ENCODE assay signal across 8 mouse cellular contexts in genomic region chr7:71412079-71412478, GRCm38 (mm10).
DNase-seq lines count a peak whose midpoint lies in the region; ATAC-seq and TF ChIP-seq lines count a peak whose summit lies in the region.

No protein-coding gene starts in this region.

- no peaks in the 10 kb centered on the region for H3K36me3 ChIP-seq in ES-Bruce4 (ENCODE audit: control insufficient read depth, insufficient read depth, low read length, poor library complexity, severe bottlenecking)
- H3K36me3 ChIP-seq in forebrain, embryonic 14.5 days (ENCODE audit: control insufficient read depth, insufficient read depth, low read length) = no peaks in the 10 kb centered on the region
- H3K36me3 ChIP-seq in liver, embryonic 14.5 days (replicated peaks; ENCODE audit: control insufficient read depth, insufficient read depth, low read depth) = no peaks in the 10 kb centered on the region
- no peaks in the 10 kb centered on the region for H3K36me3 ChIP-seq in neural tube, embryonic 13.5 days

- peak; percentile 79 for ATAC-seq in cerebellum, adult (ENCODE audit: insufficient number of reproducible peaks, low FRiP score, low TSS enrichment)
- peak; percentile 91 for ATAC-seq in forebrain, embryonic 14.5 days
- peak; percentile 71 for ATAC-seq in liver, embryonic 14.5 days (ENCODE audit: insufficient read depth)
- peak; percentile 91 for ATAC-seq in neural tube, embryonic 13.5 days (ENCODE audit: low read depth)

- DNase-seq in forebrain, embryonic 14.5 days (ENCODE audit: low spot score) = peak; percentile 93
- DNase-seq in heart, postnatal 10 days = peak; percentile 87 to 89
- DNase-seq in kidney, postnatal 4 days = peak; percentile 92 to 94
- peak; percentile 23 to 41 (median 31) for DNase-seq in liver, embryonic 14.5 days (ENCODE audit: low read depth in 3 of 3, low spot score in 3 of 3)
- peak; percentile 49 for DNase-seq in thymus, postnatal 0 days (ENCODE audit: low spot score)

- no peaks in the 10 kb centered on the region for H3K4me1 ChIP-seq in ES-Bruce4 (ENCODE audit: control insufficient read depth, insufficient read depth, low read length)
- H3K4me1 ChIP-seq in forebrain, embryonic 14.5 days (ENCODE audit: control insufficient read depth, insufficient read depth, low read length) = peaks cover 5% of the 10 kb centered on the region
- peaks cover 3 to 4% of the 10 kb centered on the region in 2 experiments; a peak in 2 of 4 replicates for H3K4me1 ChIP-seq in liver, embryonic 14.5 days (replicated peaks; ENCODE audit: control insufficient read depth in 2 of 2, insufficient read depth in 2 of 2, low read length in 1 of 2)
- H3K4me1 ChIP-seq in neural tube, embryonic 13.5 days (replicated peaks) = peaks cover 10% of the 10 kb centered on the region

- H3K27ac ChIP-seq in ES-Bruce4 (ENCODE audit: insufficient read depth, low read length) = no peak overlapping the region
- H3K27ac ChIP-seq in forebrain, embryonic 14.5 days (ENCODE audit: low read depth, low read length) = no peak overlapping the region
- no peak overlapping the region for H3K27ac ChIP-seq in liver, embryonic 14.5 days
- no peak overlapping the region for H3K27ac ChIP-seq in neural tube, embryonic 13.5 days (replicated peaks)

- 6% methylated on average over 12 of the region's 12 CpGs for WGBS in forebrain, embryonic 14.5 days
- WGBS in liver, embryonic 14.5 days (ENCODE audit: insufficient replicate concordance) = 2% methylated on average over 12 of the region's 12 CpGs
- 9% methylated on average over 12 of the region's 12 CpGs for WGBS in neural tube, embryonic 13.5 days

- TF ChIP-seq POLR2A in ES-Bruce4 (IDR thresholded peaks at IDR 0.05; ENCODE audit: insufficient read depth, low read length) = no peak

- peak; percentile 80 for TF ChIP-seq CTCF in ES-Bruce4 (IDR thresholded peaks at IDR 0.05; ENCODE audit: low read depth, low read length)
- peak; percentile 87 for TF ChIP-seq CTCF in liver, embryonic 14.5 days (IDR thresholded peaks at IDR 0.05; ENCODE audit: low read depth)

- no peaks in the 10 kb centered on the region for H3K9me3 ChIP-seq in ES-Bruce4 (replicated peaks; ENCODE audit: control insufficient read depth, insufficient read depth, low read length, poor library complexity, severe bottlenecking)
- no peaks in the 10 kb centered on the region for H3K9me3 ChIP-seq in forebrain, embryonic 14.5 days (replicated peaks; ENCODE audit: control insufficient read depth, low read length)
- no peaks in the 10 kb centered on the region for H3K9me3 ChIP-seq in liver, embryonic 14.5 days (ENCODE audit: control insufficient read depth, low read length)
- H3K9me3 ChIP-seq in neural tube, embryonic 13.5 days = no peaks in the 10 kb centered on the region

- no peak overlapping the region for H3K4me3 ChIP-seq in ES-Bruce4 (ENCODE audit: low read depth, low read length)
- H3K4me3 ChIP-seq in forebrain, embryonic 14.5 days (ENCODE audit: low read depth, low read length) = peak overlapping the region; percentile 29
- peak overlapping the region; percentile 43 to 67 for H3K4me3 ChIP-seq in liver, embryonic 14.5 days (ENCODE audit: insufficient read depth in 1 of 2, low read depth in 2 of 2, low read length in 2 of 2)
- H3K4me3 ChIP-seq in neural tube, embryonic 13.5 days = peak overlapping the region; percentile 32

- peak overlapping the region; percentile 57 for H3K4me2 ChIP-seq in forebrain, embryonic 14.5 days (ENCODE audit: low read length)
- peak overlapping the region; percentile 60 for H3K4me2 ChIP-seq in liver, embryonic 14.5 days (ENCODE audit: low read depth)
- H3K4me2 ChIP-seq in neural tube, embryonic 13.5 days = peak overlapping the region; percentile 60

- TF ChIP-seq EP300 in ES-Bruce4 (IDR thresholded peaks at IDR 0.05; ENCODE audit: insufficient read depth, low read depth, low read length) = no peak
- TF ChIP-seq EP300 in liver, embryonic 14.5 days (IDR thresholded peaks at IDR 0.05; ENCODE audit: low read depth) = no peak

- intact Hi-C loops in heart, postnatal 10 days (cut with DNase I) = loop anchor here (2.0 to 10.0 kb wide), 5 partner anchors 170 to 1921 kb away; partner anchors contain the start of gene Nr2f2

- no peaks in the 10 kb centered on the region for H3K27me3 ChIP-seq in ES-Bruce4 (ENCODE audit: control insufficient read depth, insufficient read depth, low read length, poor library complexity, severe bottlenecking)
- peaks cover 16% of the 10 kb centered on the region; the same call in 1 of the 2 replicates for H3K27me3 ChIP-seq in forebrain, embryonic 14.5 days (replicated peaks; ENCODE audit: control insufficient read depth, insufficient read depth, low read length)
- no peaks in the 10 kb centered on the region for H3K27me3 ChIP-seq in liver, embryonic 14.5 days (ENCODE audit: control insufficient read depth, insufficient read depth, low read length)
- H3K27me3 ChIP-seq in neural tube, embryonic 13.5 days = peaks cover 12% of the 10 kb centered on the region; the same call in 1 of the 2 replicates

- no peak overlapping the region for H3K9ac ChIP-seq in ES-Bruce4 (ENCODE audit: low read depth, poor library complexity, severe bottlenecking)
- H3K9ac ChIP-seq in forebrain, embryonic 14.5 days (ENCODE audit: low read length) = no peak overlapping the region
- no peak overlapping the region for H3K9ac ChIP-seq in liver, embryonic 14.5 days (replicated peaks)
- H3K9ac ChIP-seq in neural tube, embryonic 13.5 days = peak overlapping the region; percentile 59

Comparison
In these comparisons a context has a peak if more than half of its experiments do, and no peak if none do; other contexts are left out.
1. DNase-seq: peak in every context shown above with its lines; median percentile 93 in forebrain, embryonic 14.5 days; 93 in kidney, postnatal 4 days; 88 in heart, postnatal 10 days; 49 in thymus, postnatal 0 days; 31 in liver, embryonic 14.5 days.